ENCODE assay signal across 8 mouse cellular contexts in the genomic region with DNA sequence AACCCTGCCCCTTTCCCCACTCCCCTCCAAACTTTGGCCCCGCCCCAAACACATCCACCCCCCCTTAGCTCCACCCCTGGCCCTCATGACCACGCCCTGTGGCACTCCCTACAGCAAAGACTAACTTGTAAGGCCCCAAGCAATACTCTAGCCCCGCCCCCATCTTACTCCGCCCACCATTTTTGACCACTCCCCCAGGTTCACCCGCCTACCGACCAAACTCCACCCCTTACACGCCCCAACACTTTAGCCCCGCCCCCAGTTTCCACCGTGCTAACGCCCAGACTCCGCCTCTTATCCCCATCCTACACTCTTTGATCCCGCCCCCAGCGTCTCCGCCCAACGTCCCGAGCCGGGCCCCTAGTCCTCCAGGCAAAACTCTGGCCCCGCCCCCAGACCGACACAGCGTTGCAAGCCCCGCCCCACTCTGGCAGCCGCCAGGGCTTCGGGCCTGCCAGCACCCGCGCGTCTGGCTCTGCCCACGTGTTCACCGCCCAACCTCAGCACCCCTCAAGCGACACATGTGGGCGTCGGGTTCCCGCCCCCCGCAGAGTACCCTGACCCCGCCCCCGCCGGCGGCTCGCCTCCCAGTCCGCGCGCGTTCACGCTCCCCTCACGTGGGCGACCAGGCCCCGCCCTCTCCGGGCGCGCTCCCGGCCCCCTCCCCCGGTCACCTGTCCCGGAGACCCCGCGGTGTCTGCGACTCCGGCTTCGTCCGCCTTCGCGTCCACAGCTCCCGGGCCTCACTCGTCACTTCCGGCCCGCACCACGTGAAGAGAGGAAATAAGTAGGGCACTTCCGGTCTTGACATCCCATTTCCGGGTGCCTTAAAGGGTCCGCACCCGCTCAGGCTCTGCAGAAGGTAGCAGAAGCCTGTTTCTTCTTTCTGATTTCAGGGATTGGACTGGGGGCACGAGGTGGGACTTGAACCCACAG. TPM values are rescaled to one million over a fixed set of nuclear protein-coding genes. Genes with fewer than 3 reads are reported as not detected.
DNase-seq lines count a peak whose midpoint lies in the region; ATAC-seq lines count a peak whose summit lies in the region.

Gene Ccdc9 (minus strand): TSS at position 770 of the 936 bp plus-strand sequence.

- peak within 1 kb of the TSS; percentile 55 for H3K4me2 ChIP-seq in hindbrain, embryonic 15.5 days

- H3K4me3 ChIP-seq in hindbrain, embryonic 15.5 days, result peak within 1 kb of the TSS; percentile 68

- peak; percentile 98 for DNase-seq in R1 (ENCODE audit: low read depth, low spot score)
- peak; percentile 96 to 98 for DNase-seq in cerebellum, postnatal 25 days
- DNase-seq in frontal cortex, postnatal 36 days (ENCODE audit: low spot score in 2 of 2), result peak; percentile 98
- peak; percentile 99 for DNase-seq in left cerebral cortex, adult 11 months (ENCODE audit: low spot score)
- peak; percentile 100 for DNase-seq in lung, postnatal 4 days
- DNase-seq in retina, postnatal 7 days (ENCODE audit: low read depth, low spot score), result peak; percentile 96
- peak; percentile 99 for DNase-seq in urinary bladder, adult 2 months (ENCODE audit: low spot score)

- peak; percentile 95 for ATAC-seq in hindbrain, embryonic 15.5 days (ENCODE audit: low FRiP score, low read depth)

- H3K9me3 ChIP-seq in hindbrain, embryonic 15.5 days, result no peaks in the 10 kb centered on the region

- no peaks in the 10 kb centered on the region for H3K27me3 ChIP-seq in hindbrain, embryonic 15.5 days

- 1% methylated on average over 70 of the region's 70 CpGs for WGBS in hindbrain, embryonic 15.5 days

- peak within 1 kb of the TSS; percentile 95 for H3K27ac ChIP-seq in hindbrain, embryonic 15.5 days (replicated peaks)

- peak within 1 kb of the TSS; percentile 58 for H3K9ac ChIP-seq in hindbrain, embryonic 15.5 days

- H3K4me1 ChIP-seq in hindbrain, embryonic 15.5 days (replicated peaks), result peaks cover 12% of the 10 kb centered on the region

- peaks cover 22% of the 10 kb centered on the region for H3K36me3 ChIP-seq in hindbrain, embryonic 15.5 days

RNA-seq across cellular contexts. Expression of gene Ccdc9, which starts in this region (rescaled TPM):
- polyA plus RNA-seq in hindbrain, embryonic 15.5 days (2015; fragmentation: Nextera tagmentation; extraction: Ambion mirVana), result 29.3 and 29.6 TPM in 2 replicates
- 61.4 and 104 TPM in 2 replicates for polyA plus RNA-seq in urinary bladder, adult 2 months (2012; rRNA removed)

Comparison
In these comparisons a context has a peak if more than half of its experiments do, and no peak if none do; other contexts are left out.
1. Peak in every context shown above with its lines: DNase-seq, ATAC-seq, H3K4me3 ChIP-seq and H3K27ac ChIP-seq.